Mouse (Mus musculus) myocyte (in vitro differentiated cells): ENCODE data around the gene Gm4894. TPM values are rescaled to one million over a fixed set of nuclear protein-coding genes. Genes with fewer than 3 reads are reported as not detected.
A peak's percentile ranks its signal among the peaks of the same experiment; 100 is the strongest.

Experiments used
- H3K27me3 ChIP-seq: one replicate; pipeline ENCODE4 v1.6.1; 2011; ENCODE audit not compliant: control insufficient read depth, insufficient read depth, insufficient read length
- H3K36me3 ChIP-seq: one replicate; pipeline ENCODE4 v1.6.1; 2011; ENCODE audit not compliant: control insufficient read depth, insufficient read depth
- H3K4me2 ChIP-seq: one replicate; pipeline ENCODE4 v1.6.1; 2011; ENCODE audit warnings: low read depth, control low read depth
- H3K4me3 ChIP-seq: one replicate; pipeline ENCODE4 v1.5.1; 2011; ENCODE audit warnings: mild to moderate bottlenecking, control low read depth, moderate library complexity
- H3K79me2 ChIP-seq: one replicate; pipeline ENCODE4 v1.6.1; 2011; ENCODE audit not compliant: control insufficient read depth, insufficient read depth
- H3ac ChIP-seq: one replicate; pipeline ENCODE4 v1.6.1; 2011; ENCODE audit not compliant: control insufficient read depth, insufficient read length
- CEBPB ChIP-seq: IDR thresholded peaks from 2 replicates; pipeline ENCODE4 v1.6.1; 2011; ENCODE audit warnings: mild to moderate bottlenecking, moderate library complexity; ENCODE audit not compliant: poor library complexity, insufficient read depth, severe bottlenecking
- E2F4 ChIP-seq: IDR thresholded peaks from one replicate; pipeline ENCODE4 v1.6.1; 2011; ENCODE audit warnings: mild to moderate bottlenecking, control low read depth, moderate library complexity; ENCODE audit not compliant: insufficient read depth
- MAX ChIP-seq: IDR thresholded peaks from one replicate; pipeline ENCODE4 v1.6.1; 2011; ENCODE audit warnings: low read depth, mild to moderate bottlenecking, control low read depth
- MYOD1 ChIP-seq, 3 experiments: IDR thresholded peaks; one replicate each; pipeline ENCODE4 v1.6.1; 2011; ENCODE audit warnings: control low read depth in 2 of 3, low read depth in 2 of 3, mild to moderate bottlenecking in 2 of 3, moderate library complexity in 1 of 3; ENCODE audit not compliant: insufficient read length in 2 of 3, control insufficient read depth in 1 of 3
- MYOG ChIP-seq, 3 experiments: IDR thresholded peaks; one replicate each; pipeline ENCODE4 v1.6.1; 2011; ENCODE audit warnings: control low read depth in 2 of 3, low read depth in 2 of 3, mild to moderate bottlenecking in 2 of 3; ENCODE audit not compliant: insufficient read length in 2 of 3, control insufficient read depth in 1 of 3, insufficient read depth in 1 of 3
- POLR2A ChIP-seq: IDR thresholded peaks from one replicate; pipeline ENCODE4 v1.6.1; 2011; ENCODE audit warnings: low read depth, mild to moderate bottlenecking, control low read depth, moderate library complexity; ENCODE audit not compliant: insufficient read length
- POLR2AphosphoS2 ChIP-seq: IDR thresholded peaks from one replicate; pipeline ENCODE4 v1.6.1; 2011; ENCODE audit warnings: low read depth, control low read depth; ENCODE audit not compliant: insufficient read length
- REST ChIP-seq: IDR thresholded peaks from one replicate; pipeline ENCODE4 v1.6.1; 2011; ENCODE audit warnings: mild to moderate bottlenecking, control low read depth, moderate library complexity; ENCODE audit not compliant: insufficient read depth, insufficient read length
- SRF ChIP-seq: IDR thresholded peaks from one replicate; pipeline ENCODE4 v1.6.1; 2011; ENCODE audit warnings: low read depth; ENCODE audit not compliant: control insufficient read depth, insufficient read length
- TCF12 ChIP-seq: IDR thresholded peaks from one replicate; pipeline ENCODE4 v1.6.1; 2011; ENCODE audit warnings: mild to moderate bottlenecking, control low read depth; ENCODE audit not compliant: poor library complexity, insufficient read depth, severe bottlenecking
- TCF3 ChIP-seq: IDR thresholded peaks from one replicate; pipeline ENCODE4 v1.6.1; 2011; ENCODE audit warnings: low read depth, control low read depth; ENCODE audit not compliant: insufficient read length
- USF1 ChIP-seq: IDR thresholded peaks from one replicate; pipeline ENCODE4 v1.6.1; 2011; ENCODE audit warnings: low read depth, mild to moderate bottlenecking, control low read depth, moderate library complexity
- polyA plus RNA-seq: library from polyadenylated mRNA; unstranded; fragments of >200 nt; fragmentation: generic; extraction: Trizol; gene quantifications from one replicate; pipeline ENCODE4 v1.2.1, GENCODE M21; 2012; ENCODE audit warnings: missing spikeins

Gm4894 gene
- not detected for polyA plus RNA-seq

DNA sequence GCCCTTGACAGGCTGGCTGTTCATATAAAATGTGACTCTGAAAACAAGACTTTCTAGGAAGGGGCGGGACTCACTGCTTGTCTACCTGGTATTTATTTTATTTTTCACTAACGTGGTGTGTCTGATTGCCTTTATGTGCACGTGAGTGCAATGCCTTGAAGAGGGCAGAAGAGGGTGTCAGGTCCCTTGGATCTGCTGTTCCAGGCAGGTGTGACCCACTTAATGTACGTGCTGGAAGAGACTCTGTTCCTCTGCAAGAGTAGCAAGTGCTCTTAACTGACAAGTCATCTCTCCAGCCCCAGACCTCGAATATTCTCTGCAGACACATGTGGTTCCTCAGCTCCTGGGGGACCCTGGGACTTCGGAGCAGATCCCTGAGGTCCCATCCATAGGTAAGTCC is at the start of gene Gm4894:
Gene Gm4894, plus strand, starts transcription at position 301 of the 400 bp plus-strand sequence.
- no peaks in the 10 kb centered on the region for H3K36me3 ChIP-seq
- H3ac ChIP-seq: no peak within 1 kb of the TSS
- H3K4me2 ChIP-seq: no peak within 1 kb of the TSS
- TF ChIP-seq POLR2AphosphoS2: no peak
- TF ChIP-seq POLR2A: no peak
- TF ChIP-seq REST: no peak
- no peak for TF ChIP-seq TCF3
- no peak for TF ChIP-seq SRF
- TF ChIP-seq MYOG (IDR thresholded peaks at IDR 0.05; ENCODE audit: control insufficient read depth in 1 of 3, insufficient read depth in 1 of 3, insufficient read length in 2 of 3, low read depth in 2 of 3): no peak
- no peak for TF ChIP-seq MYOD1 (IDR thresholded peaks at IDR 0.05; ENCODE audit: control insufficient read depth in 1 of 3, insufficient read length in 2 of 3, low read depth in 2 of 3)
- TF ChIP-seq USF1: no peak
- no peak for TF ChIP-seq CEBPB
- no peak for TF ChIP-seq MAX
- no peak for TF ChIP-seq TCF12
- TF ChIP-seq E2F4: no peak
- no peaks in the 10 kb centered on the region for H3K27me3 ChIP-seq
- H3K79me2 ChIP-seq: no peaks in the 10 kb centered on the region
- H3K4me3 ChIP-seq: no peak within 1 kb of the TSS

DNA sequence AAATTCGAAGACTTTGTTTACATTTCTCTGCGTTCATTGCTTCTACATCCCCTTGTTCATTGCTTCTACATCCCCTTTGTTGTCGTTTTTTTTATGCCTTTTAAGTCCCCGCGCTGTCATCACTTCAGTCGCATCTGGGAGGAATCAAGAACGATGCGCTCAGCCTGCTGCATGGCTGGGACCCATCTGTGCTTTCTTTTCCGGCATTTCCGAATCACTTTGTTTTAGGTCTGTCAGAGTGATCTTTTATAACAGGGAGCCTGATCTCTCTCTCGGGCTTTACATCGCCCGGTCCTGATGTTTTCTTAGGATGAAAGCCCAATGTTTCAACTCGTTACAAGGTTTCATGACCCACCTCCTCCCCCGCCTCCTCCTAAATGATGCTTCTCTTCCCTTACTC is 44.0 kb upstream of the Gm4894 start:
- H3ac ChIP-seq: no peak overlapping the region
- no peak overlapping the region for H3K4me2 ChIP-seq
- TF ChIP-seq MYOG (IDR thresholded peaks at IDR 0.05; ENCODE audit: control insufficient read depth in 1 of 3, insufficient read depth in 1 of 3, insufficient read length in 2 of 3, low read depth in 2 of 3) (no peak), MAX (no peak), CEBPB (no peak), TCF3 (no peak), USF1 (no peak), E2F4 (no peak), MYOD1 (IDR thresholded peaks at IDR 0.05; ENCODE audit: control insufficient read depth in 1 of 3, insufficient read length in 2 of 3, low read depth in 2 of 3) (no peak), POLR2A (no peak), TCF12 (no peak), POLR2AphosphoS2 (no peak)
- H3K27me3 ChIP-seq: peaks cover 15% of the 10 kb centered on the region
- H3K36me3 ChIP-seq: no peaks in the 10 kb centered on the region
- no peaks in the 10 kb centered on the region for H3K79me2 ChIP-seq
- H3K4me3 ChIP-seq: no peak overlapping the region

DNA sequence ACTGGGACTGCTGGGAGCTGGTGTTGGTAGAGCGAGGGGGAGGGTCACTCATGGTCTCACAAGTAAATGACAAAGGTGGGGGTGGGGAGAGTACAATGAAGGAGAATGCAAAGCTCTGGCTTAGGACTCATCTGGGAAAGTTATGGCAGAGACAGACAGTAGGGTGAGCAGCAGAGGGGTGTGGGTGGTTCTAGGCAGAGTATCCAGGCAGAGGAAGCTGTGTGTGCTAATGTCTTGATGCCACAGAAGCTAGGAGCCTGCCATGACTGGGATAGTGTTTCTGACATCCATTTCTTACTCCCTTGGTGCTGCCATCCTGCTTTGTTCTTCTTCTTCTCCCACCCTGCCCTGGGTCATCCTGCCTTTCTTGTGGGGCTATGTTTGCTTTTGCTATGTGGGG is 38.8 kb upstream of the Gm4894 start:
- no peak overlapping the region for H3K4me3 ChIP-seq
- TF ChIP-seq REST (no peak), POLR2A (no peak), POLR2AphosphoS2 (no peak), E2F4 (no peak)
- H3K27me3 ChIP-seq: peaks cover 2% of the 10 kb centered on the region
- no peaks in the 10 kb centered on the region for H3K36me3 ChIP-seq
- H3K4me2 ChIP-seq: no peak overlapping the region
- H3ac ChIP-seq: no peak overlapping the region
- H3K79me2 ChIP-seq: no peaks in the 10 kb centered on the region

DNA sequence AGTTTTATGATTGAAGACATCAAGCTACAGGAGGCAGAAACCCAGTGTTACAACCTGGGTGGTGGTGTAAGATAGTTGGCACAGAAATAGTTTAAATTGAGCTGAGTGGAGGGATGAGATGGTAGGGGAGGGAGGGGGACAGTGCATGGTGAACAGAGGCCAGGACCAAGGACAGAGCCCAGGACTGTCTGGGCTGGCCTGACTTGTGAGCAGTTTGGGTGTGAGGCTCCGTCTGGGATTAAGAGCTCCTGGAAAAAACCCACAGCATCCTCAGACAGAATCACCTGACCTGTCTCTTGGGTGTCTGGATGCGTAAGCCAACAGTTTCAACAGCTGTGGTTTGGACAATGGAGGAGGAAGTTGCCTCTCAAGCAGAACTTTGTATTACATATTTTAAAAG is 35.6 kb upstream of the Gm4894 start:
- Histone ChIP-seq H3K27me3 (no peaks in the 10 kb centered on the region), H3K36me3 (no peaks in the 10 kb centered on the region), H3K4me3 (no peak overlapping the region), H3ac (no peak overlapping the region), H3K4me2 (no peak overlapping the region), H3K79me2 (no peaks in the 10 kb centered on the region)
- TF ChIP-seq CEBPB (no peak), MAX (no peak), REST (peak; percentile 55), MYOD1 (IDR thresholded peaks at IDR 0.05; ENCODE audit: control insufficient read depth in 1 of 3, insufficient read length in 2 of 3, low read depth in 2 of 3) (no peak), USF1 (no peak), POLR2AphosphoS2 (no peak), TCF3 (no peak)

DNA sequence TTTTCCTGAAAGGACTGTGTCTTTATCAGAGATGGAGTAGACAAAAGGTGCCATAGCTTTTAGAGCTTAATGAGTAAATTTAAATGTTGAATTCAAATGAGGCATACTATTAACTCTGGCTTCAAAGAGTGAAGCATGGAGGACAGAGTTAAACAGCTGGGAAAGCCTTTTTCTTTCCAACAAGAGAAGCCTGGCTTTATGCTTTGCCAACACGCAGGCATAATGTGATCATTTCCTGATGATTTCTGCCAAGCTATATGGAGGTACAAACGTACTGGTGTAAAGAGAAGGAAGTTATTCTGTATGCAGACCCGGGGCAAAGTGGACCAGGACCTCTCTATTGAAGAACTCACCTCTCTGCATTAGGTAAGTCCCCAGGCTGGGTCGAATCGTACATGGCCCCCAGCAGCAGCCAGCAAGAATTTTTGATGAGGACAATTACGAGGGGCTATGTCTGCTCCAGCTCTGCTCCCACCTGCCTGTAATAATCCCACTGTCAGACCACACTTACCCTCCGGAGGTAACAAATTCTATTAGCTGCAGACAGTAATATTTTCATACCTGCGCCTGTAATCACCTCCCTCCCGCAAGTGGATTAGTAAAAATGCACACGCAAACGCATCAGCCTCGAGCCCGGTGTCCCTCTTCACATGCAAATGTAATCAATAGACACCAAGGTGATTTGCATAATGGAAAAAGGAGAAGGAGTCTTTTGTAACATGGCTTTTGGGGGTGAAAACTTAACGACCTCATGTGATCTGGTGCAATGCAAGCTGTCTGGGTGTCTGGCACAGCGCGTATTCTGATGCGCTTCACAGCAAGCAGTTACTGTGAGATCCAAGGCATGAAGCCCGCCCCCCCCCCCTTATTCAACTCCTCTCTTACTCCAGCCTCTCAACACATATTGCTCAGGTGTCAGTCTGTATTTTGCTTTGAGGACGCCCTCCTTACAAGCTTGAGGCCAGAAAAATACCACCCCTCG is 32.4 kb upstream of the Gm4894 start:
- H3K79me2 ChIP-seq: no peaks in the 10 kb centered on the region

More for the DNA sequence above, 32.4 kb upstream of the Gm4894 start:
- H3ac ChIP-seq: no peak overlapping the region
- no peaks in the 10 kb centered on the region for H3K27me3 ChIP-seq
- no peak overlapping the region for H3K4me3 ChIP-seq
- H3K36me3 ChIP-seq: no peaks in the 10 kb centered on the region
- no peak for TF ChIP-seq REST
- TF ChIP-seq MYOD1 (IDR thresholded peaks at IDR 0.05; ENCODE audit: control insufficient read depth in 1 of 3, insufficient read length in 2 of 3, low read depth in 2 of 3): no peak
- no peak for TF ChIP-seq TCF3
- no peak for TF ChIP-seq MYOG (IDR thresholded peaks at IDR 0.05; ENCODE audit: control insufficient read depth in 1 of 3, insufficient read depth in 1 of 3, insufficient read length in 2 of 3, low read depth in 2 of 3)
- no peak for TF ChIP-seq SRF
- no peak for TF ChIP-seq USF1
- no peak for TF ChIP-seq POLR2AphosphoS2
- no peak overlapping the region for H3K4me2 ChIP-seq
